Mouse (Mus musculus) C2C12 (cell line): ENCODE measurements around the gene Sncg. TPM values are rescaled to one million over a fixed set of nuclear protein-coding genes. Genes with fewer than 3 reads are reported as not detected.
A peak's percentile ranks its signal among the peaks of the same experiment; 100 is the strongest.
"Not testable (repeated sequence)": the region's sequence is repeated elsewhere in the genome, so short reads cannot be mapped to it uniquely, and the experiment has no call there.

Experiments used
- H3K27me3 ChIP-seq: one replicate; pipeline ENCODE4 v1.6.1; 2011; ENCODE audit not compliant: control insufficient read depth, insufficient read depth, insufficient read length
- H3K36me3 ChIP-seq: one replicate; pipeline ENCODE4 v1.6.1; 2011; ENCODE audit not compliant: control insufficient read depth, insufficient read depth
- H3K4me3 ChIP-seq: one replicate; pipeline ENCODE4 v1.5.1; 2011; ENCODE audit warnings: mild to moderate bottlenecking, control low read depth; ENCODE audit not compliant: poor library complexity, insufficient read depth, severe bottlenecking
- H3K79me2 ChIP-seq: one replicate; pipeline ENCODE4 v1.6.1; 2011; ENCODE audit not compliant: control insufficient read depth, insufficient read depth
- H3K79me3 ChIP-seq: one replicate; pipeline ENCODE4 v1.6.1; 2011; ENCODE audit warnings: low read depth, control low read depth
- H3ac ChIP-seq: one replicate; pipeline ENCODE3; 2011; ENCODE audit warnings: low read depth; ENCODE audit not compliant: control insufficient read depth, insufficient read length
- CEBPB ChIP-seq: IDR thresholded peaks from one replicate; pipeline ENCODE4 v1.6.1; 2011; ENCODE audit warnings: low read depth, mild to moderate bottlenecking, control low read depth, moderate library complexity
- CTCF ChIP-seq: IDR thresholded peaks from one replicate; pipeline ENCODE4 v1.5.1; 2011; ENCODE audit not compliant: control insufficient read depth, insufficient read depth, insufficient read length
- FOSL1 ChIP-seq: IDR thresholded peaks from one replicate; pipeline ENCODE4 v1.8.0; 2011; ENCODE audit warnings: mild to moderate bottlenecking, low read length; ENCODE audit not compliant: poor library complexity, insufficient read depth, severe bottlenecking
- MAX ChIP-seq: IDR thresholded peaks from one replicate; pipeline ENCODE4 v1.6.1; 2011; ENCODE audit warnings: mild to moderate bottlenecking, control low read depth
- MYOD1 ChIP-seq: IDR thresholded peaks from one replicate; pipeline ENCODE4 v1.6.1; 2011; ENCODE audit warnings: low read depth; ENCODE audit not compliant: control insufficient read depth, insufficient read length
- MYOG ChIP-seq: IDR thresholded peaks from one replicate; pipeline ENCODE4 v1.6.1; 2011; ENCODE audit not compliant: control insufficient read depth, insufficient read length; ENCODE audit errors: extremely low read depth
- USF1 ChIP-seq: IDR thresholded peaks from one replicate; pipeline ENCODE4 v1.6.1; 2011; ENCODE audit warnings: low read depth, mild to moderate bottlenecking, control low read depth, moderate library complexity
- polyA plus RNA-seq: library from polyadenylated mRNA; unstranded; fragments of >200 nt; fragmentation: generic; extraction: Trizol; gene quantifications from one replicate; pipeline ENCODE4 v1.2.1, GENCODE M21; 2012; ENCODE audit warnings: missing spikeins

The Sncg gene
- polyA plus RNA-seq, 1 experiment: 1.4 TPM

GRCm38 (mm10) chr14:34373581-34373980 lies 1.0 kb downstream of the Sncg start:
- H3ac ChIP-seq: no peak overlapping the region
- no peaks in the 10 kb centered on the region for H3K27me3 ChIP-seq
- H3K79me3 ChIP-seq: no peaks in the 10 kb centered on the region
- no peak overlapping the region for H3K4me3 ChIP-seq
- H3K79me2 ChIP-seq: no peaks in the 10 kb centered on the region
- TF ChIP-seq CEBPB (no peak), CTCF (no peak), MAX (no peak), USF1 (no peak), MYOD1 (no peak), MYOG (no peak), FOSL1 (no peak)
- no peaks in the 10 kb centered on the region for H3K36me3 ChIP-seq

- no peaks in the 10 kb centered on the region for H3K79me2 ChIP-seq
- no peak overlapping the region for H3K4me3 ChIP-seq
- H3K36me3 ChIP-seq: no peaks in the 10 kb centered on the region
- no peak overlapping the region for H3ac ChIP-seq
- H3K79me3 ChIP-seq: no peaks in the 10 kb centered on the region
- H3K27me3 ChIP-seq: no peaks in the 10 kb centered on the region
- TF ChIP-seq CEBPB (no peak), FOSL1 (no peak), CTCF (peak; percentile 12), MAX (no peak), MYOG (no peak), MYOD1 (no peak)
Measured at GRCm38 (mm10) chr14:34372646-34373045, 1.9 kb downstream of the Sncg start.

GRCm38 (mm10) chr14:34371763-34372162 lies 2.8 kb downstream of the Sncg start:
- H3K4me3 ChIP-seq: no peak overlapping the region
- H3K79me3 ChIP-seq: no peaks in the 10 kb centered on the region
- no peaks in the 10 kb centered on the region for H3K36me3 ChIP-seq
- no peaks in the 10 kb centered on the region for H3K27me3 ChIP-seq
- H3K79me2 ChIP-seq: no peaks in the 10 kb centered on the region
- H3ac ChIP-seq: no peak overlapping the region
- no peak for TF ChIP-seq MYOD1
- TF ChIP-seq FOSL1: no peak
- TF ChIP-seq CEBPB: no peak
- TF ChIP-seq CTCF: no peak
- no peak for TF ChIP-seq MYOG
- no peak for TF ChIP-seq MAX
- no peak for TF ChIP-seq USF1

GRCm38 (mm10) chr14:34370921-34371320 lies 3.7 kb downstream of the Sncg start:
- no peaks in the 10 kb centered on the region for H3K79me2 ChIP-seq
- H3K27me3 ChIP-seq: no peaks in the 10 kb centered on the region
- H3ac ChIP-seq: no peak overlapping the region
- H3K4me3 ChIP-seq: no peak overlapping the region
- TF ChIP-seq MAX (no peak), USF1 (no peak), CEBPB (no peak), MYOG (no peak)
- no peaks in the 10 kb centered on the region for H3K79me3 ChIP-seq
- no peaks in the 10 kb centered on the region for H3K36me3 ChIP-seq

- Histone ChIP-seq H3K4me3 (no peak overlapping the region), H3ac (no peak overlapping the region), H3K36me3 (no peaks in the 10 kb centered on the region), H3K79me3 (no peaks in the 10 kb centered on the region), H3K79me2 (no peaks in the 10 kb centered on the region), H3K27me3 (no peaks in the 10 kb centered on the region)
- no peak for TF ChIP-seq FOSL1
- no peak for TF ChIP-seq MYOG
- no peak for TF ChIP-seq MYOD1
- no peak for TF ChIP-seq CTCF
- TF ChIP-seq USF1: no peak
- no peak for TF ChIP-seq CEBPB
- TF ChIP-seq MAX: no peak
Measured at GRCm38 (mm10) chr14:34370203-34370602, 4.4 kb downstream of the Sncg start.

- no peak for TF ChIP-seq FOSL1
- no peak for TF ChIP-seq CTCF
- TF ChIP-seq MYOD1: no peak
- no peak for TF ChIP-seq USF1
- no peak for TF ChIP-seq CEBPB
- TF ChIP-seq MYOG: no peak
- TF ChIP-seq MAX: no peak
- no peaks in the 10 kb centered on the region for H3K27me3 ChIP-seq
- no peaks in the 10 kb centered on the region for H3K79me2 ChIP-seq
Measured at GRCm38 (mm10) chr14:34365147-34365507, 9.5 kb downstream of the Sncg start.

GRCm38 (mm10) chr14:34364254-34365146 lies 10.1 kb downstream of the Sncg start:
- H3K79me3 ChIP-seq, H3K4me3 ChIP-seq, H3K27me3 ChIP-seq, H3K79me2 ChIP-seq, H3K36me3 ChIP-seq: not testable (repeated sequence)
- peak overlapping the region; percentile 3 for H3ac ChIP-seq

More at GRCm38 (mm10) chr14:34365147-34365507, 9.5 kb downstream of the Sncg start:
- Histone ChIP-seq H3K36me3 (no peaks in the 10 kb centered on the region), H3K4me3 (no peak overlapping the region), H3ac (no peak overlapping the region), H3K79me3 (no peaks in the 10 kb centered on the region)
